Mouse (Mus musculus) lung, adult 2 months (tissue): ENCODE results near the gene Hspbap1.

Source experiments
- CTCF ChIP-seq: fragments of 200-500 bp; IDR thresholded peaks from 2 replicates; pipeline ENCODE4 v1.5.1; 2011; ENCODE audit warnings: mild to moderate bottlenecking, low read length, control low read depth; ENCODE audit not compliant: insufficient read depth
- POLR2A ChIP-seq: fragments of 200-500 bp; IDR thresholded peaks from 2 replicates; pipeline ENCODE4 v1.6.1; 2011; ENCODE audit warnings: low read depth, mild to moderate bottlenecking, control low read depth, low read length, borderline replicate concordance; ENCODE audit errors: extremely low read depth

DNA sequence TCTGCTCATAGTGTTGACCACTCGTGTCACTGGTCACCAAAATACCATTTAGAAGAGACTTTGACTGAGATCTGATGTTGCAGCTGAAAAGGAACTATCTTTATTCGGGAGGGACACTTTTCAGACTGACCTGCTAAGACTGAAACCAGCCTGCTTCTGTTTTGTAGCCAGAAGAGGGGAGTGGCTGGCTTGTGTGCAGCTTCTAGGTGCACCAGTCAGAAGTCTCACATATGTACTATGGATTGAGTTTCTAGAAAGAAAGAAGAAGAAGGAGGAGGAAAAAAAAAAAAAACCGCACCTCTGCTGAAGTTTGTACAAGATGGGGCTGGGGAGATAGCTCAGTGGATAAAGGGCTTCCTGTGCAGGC lies 13.0 kb downstream of the Hspbap1 start:
- TF ChIP-seq CTCF (no peak), POLR2A (no peak)
